Mouse (Mus musculus): ENCODE measurements around the gene Cln6.

Cln6 gene

DNA sequence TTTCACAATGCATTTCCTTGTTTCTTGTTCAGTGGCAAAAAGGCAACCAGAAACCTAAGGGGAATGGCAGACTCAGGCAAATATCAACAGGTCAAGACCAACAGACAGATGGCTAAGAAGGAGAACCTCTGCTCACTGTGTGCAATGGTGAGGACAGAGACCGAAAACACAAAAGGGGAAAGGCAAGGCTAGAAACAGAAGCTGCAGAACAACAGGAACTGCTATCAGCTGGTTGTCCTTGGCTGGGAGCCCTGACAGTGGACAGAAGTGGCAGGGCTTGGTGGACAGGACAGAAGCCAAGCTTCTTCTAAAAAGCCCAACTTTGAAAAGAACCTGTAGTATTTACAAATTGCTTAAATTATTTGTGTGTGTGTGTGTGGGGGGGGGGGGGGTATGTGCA, 55.9 kb downstream of the Cln6 start:
- DNase-seq (ENCODE audit: low spot score) = peak; percentile 33

All from ovary, adult 18-20 months (tissue).